Mouse (Mus musculus) megakaryocyte, embryonic 14.5 days (primary cell): Measurements from ENCODE around the gene Amfr.

Experiments
- FLI1 ChIP-seq: IDR thresholded peaks from 2 replicates; pipeline ENCODE4 v1.6.1; 2012; ENCODE audit warnings: low read length, inconsistent platforms, mixed read lengths
- GATA1 ChIP-seq: IDR thresholded peaks from 3 replicates; pipeline ENCODE4 v1.6.1; 2012; ENCODE audit warnings: mixed read lengths, low read length, inconsistent platforms, borderline replicate concordance

- no peak for TF ChIP-seq GATA1
- no peak for TF ChIP-seq FLI1
Observed at GRCm38 (mm10) chr8:94035200-94035599, 22.6 kb upstream of the Amfr start.
